Mouse (Mus musculus): ENCODE results near the gene Sat2.

Sat2 gene

GRCm38 (mm10) chr11:69632284-69633089 is 10.7 kb downstream of the Sat2 start, which contains the start of gene Fxr2:
Gene Fxr2, plus strand, starts transcription at chr11:69632990.
- peak; percentile 100 for DNase-seq (ENCODE audit: inconsistent ontology term)

GRCm38 (mm10) chr11:69633128-69633866 is 11.5 kb downstream of the Sat2 start:
- no peak for DNase-seq (ENCODE audit: inconsistent ontology term)

- DNase-seq (ENCODE audit: inconsistent ontology term), result no peak
These were observed 13.6 kb downstream of the Sat2 start for GRCm38 (mm10) chr11:69635471-69635870.

- no peak for DNase-seq (ENCODE audit: inconsistent ontology term)
These were observed 24.0 kb downstream of the Sat2 start for GRCm38 (mm10) chr11:69645860-69646259.

GRCm38 (mm10) chr11:69653399-69653798 is 31.6 kb downstream of the Sat2 start:
- no peak for DNase-seq (ENCODE audit: inconsistent ontology term)

GRCm38 (mm10) chr11:69654760-69655159 is 32.9 kb downstream of the Sat2 start:
- no peak for DNase-seq (ENCODE audit: inconsistent ontology term)

- peak; percentile 60 for DNase-seq (ENCODE audit: inconsistent ontology term)
These were observed 33.6 kb downstream of the Sat2 start, which contains the start of gene Sox15 for GRCm38 (mm10) chr11:69655264-69656064. Gene Sox15, plus strand, starts transcription at chr11:69655314.

- no peak for DNase-seq (ENCODE audit: inconsistent ontology term)
These were observed 34.2 kb downstream of the Sat2 start for GRCm38 (mm10) chr11:69656065-69656455.

- DNase-seq (ENCODE audit: inconsistent ontology term), result no peak
These were observed 35.0 kb downstream of the Sat2 start for GRCm38 (mm10) chr11:69656617-69657461.

- DNase-seq (ENCODE audit: inconsistent ontology term), result no peak
These were observed 35.6 kb downstream of the Sat2 start for GRCm38 (mm10) chr11:69657462-69657881.

- DNase-seq (ENCODE audit: inconsistent ontology term), result no peak
These were observed 39.5 kb downstream of the Sat2 start for GRCm38 (mm10) chr11:69661221-69661881.

- DNase-seq (ENCODE audit: inconsistent ontology term), result peak; percentile 98
These were observed 40.6 kb downstream of the Sat2 start, which contains the start of gene Mpdu1 for GRCm38 (mm10) chr11:69662213-69662966. Gene Mpdu1, minus strand, starts transcription at chr11:69662642.

GRCm38 (mm10) chr11:69662967-69663671 is 41.3 kb downstream of the Sat2 start:
- DNase-seq (ENCODE audit: inconsistent ontology term), result no peak

- peak; percentile 81 for DNase-seq (ENCODE audit: inconsistent ontology term)
These were observed 42.0 kb downstream of the Sat2 start for GRCm38 (mm10) chr11:69663795-69664194.

GRCm38 (mm10) chr11:69664841-69665240 is 43.0 kb downstream of the Sat2 start:
- DNase-seq (ENCODE audit: inconsistent ontology term), result no peak

GRCm38 (mm10) chr11:69665457-69665960 is 43.7 kb downstream of the Sat2 start:
- no peak for DNase-seq (ENCODE audit: inconsistent ontology term)

GRCm38 (mm10) chr11:69665961-69666664 is 44.3 kb downstream of the Sat2 start, which contains the start of gene Cd68:
Gene Cd68, minus strand, starts transcription at chr11:69666153.
- no peak for DNase-seq (ENCODE audit: inconsistent ontology term)

- no peak for DNase-seq (ENCODE audit: inconsistent ontology term)
These were observed 44.8 kb downstream of the Sat2 start for GRCm38 (mm10) chr11:69666665-69667005.

Data from Muller cell, postnatal 12 days (primary cell).